Mouse (Mus musculus) heart, adult 2 months (tissue): ENCODE measurements around the gene Prkci.

Experiments
- CTCF ChIP-seq: fragments of 200-600 bp; IDR thresholded peaks from 2 replicates; pipeline ENCODE4 v1.8.1; 2022; ENCODE audit warnings: antibody characterized with exemption, mild to moderate bottlenecking, moderate library complexity
- EP300 ChIP-seq: fragments of 200-500 bp; IDR thresholded peaks from 2 replicates; pipeline ENCODE4 v1.6.1; 2011; ENCODE audit warnings: low read depth, low read length, control low read depth; ENCODE audit not compliant: insufficient read depth
- POLR2A ChIP-seq: fragments of 200-500 bp; IDR thresholded peaks from 2 replicates; pipeline ENCODE4 v1.6.1; 2011; ENCODE audit warnings: mild to moderate bottlenecking, low read depth, low read length, control low read depth; ENCODE audit not compliant: insufficient read depth

- TF ChIP-seq POLR2A: no peak
- TF ChIP-seq CTCF: no peak
- TF ChIP-seq EP300: no peak
Measured at GRCm38 (mm10) chr3:31080791-31081502, 85.4 kb downstream of the Prkci start.
